Mouse (Mus musculus) liver, postnatal 0 days (tissue): ENCODE data around the gene A030003K21Rik. TPM values are rescaled to one million over a fixed set of nuclear protein-coding genes. Genes with fewer than 3 reads are reported as not detected.
"Not testable (repeated sequence)": the region's sequence is repeated elsewhere in the genome, so short reads cannot be mapped to it uniquely, and the experiment has no call there.

Source experiments
- ATAC-seq: fragments of 200-750 bp; cut with Nextera tagmentation; 2 replicates; pipeline ENCODE4 v1.8.0; 2017; ENCODE audit warnings: mild to moderate bottlenecking, moderate library complexity
- DNase-seq: peaks from one replicate; pipeline ENCODE4 v3.0.0-alpha.2; 2016
- H3K27ac ChIP-seq: fragments of 300-500 bp; sonication (generic); 2 replicates; pipeline ENCODE4 v1.5.1; 2014; ENCODE audit warnings: antibody characterized with exemption, moderate library complexity, mild to moderate bottlenecking, low read depth
- H3K27me3 ChIP-seq: fragments of 300-500 bp; sonication (generic); 2 replicates; pipeline ENCODE4 v1.6.1; 2014; ENCODE audit warnings: low read length, control low read depth, mixed read lengths; ENCODE audit not compliant: insufficient read depth
- H3K36me3 ChIP-seq: fragments of 300-500 bp; sonication (generic); replicated peaks from 2 replicates; pipeline ENCODE4 v1.6.1; 2014; ENCODE audit warnings: mild to moderate bottlenecking, control low read depth, low read length, moderate library complexity, mixed read lengths; ENCODE audit not compliant: insufficient read depth
- H3K4me1 ChIP-seq: fragments of 300-500 bp; sonication (generic); 2 replicates; pipeline ENCODE4 v1.6.1; 2014; ENCODE audit warnings: antibody characterized with exemption, mild to moderate bottlenecking, control low read depth; ENCODE audit not compliant: insufficient read depth
- H3K4me2 ChIP-seq: fragments of 300-500 bp; sonication (generic); 2 replicates; pipeline ENCODE4 v1.6.1; 2014; ENCODE audit warnings: low read depth, mild to moderate bottlenecking, low read length, moderate library complexity, mixed read lengths
- H3K4me3 ChIP-seq: fragments of 300-500 bp; sonication (generic); 2 replicates; pipeline ENCODE4 v1.5.1; 2014; ENCODE audit warnings: low read depth, low read length
- H3K9ac ChIP-seq: fragments of 300-500 bp; sonication (generic); replicated peaks from 2 replicates; pipeline ENCODE4 v1.6.1; 2014; ENCODE audit warnings: mild to moderate bottlenecking, moderate library complexity
- H3K9me3 ChIP-seq: fragments of 300-500 bp; sonication (generic); 2 replicates; pipeline ENCODE4 v1.6.1; 2016; ENCODE audit warnings: mild to moderate bottlenecking, control low read depth, low read length, mixed read lengths
- CTCF ChIP-seq: sonication (generic); IDR thresholded peaks from 2 replicates; pipeline ENCODE4 v1.5.1; 2016; ENCODE audit warnings: antibody characterized with exemption, low read depth
- EP300 ChIP-seq: IDR thresholded peaks from 2 replicates; pipeline ENCODE4 v1.6.1; 2016; ENCODE audit warnings: antibody characterized with exemption, low read depth, mild to moderate bottlenecking
- WGBS: fragments of 180-500 bp; shearing (Covaris S2); extraction: QIAGEN DNeasy Blood & Tissue Kit; methylation state at CpG from one replicate; pipeline ENCODE4 v1.1.7; 2014; ENCODE audit not compliant: insufficient replicate concordance; 5-methylcytosine and 5-hydroxymethylcytosine counted together
- polyA plus RNA-seq: library from polyadenylated mRNA; unstranded; fragments of >200 nt; fragmentation: Nextera tagmentation; extraction: Ambion mirVana; gene quantifications from 2 replicates; pipeline ENCODE4 v1.2.1, GENCODE M21; 2015

The A030003K21Rik gene
- polyA plus RNA-seq, 1 experiment from 2014 or later = not detected

DNA sequence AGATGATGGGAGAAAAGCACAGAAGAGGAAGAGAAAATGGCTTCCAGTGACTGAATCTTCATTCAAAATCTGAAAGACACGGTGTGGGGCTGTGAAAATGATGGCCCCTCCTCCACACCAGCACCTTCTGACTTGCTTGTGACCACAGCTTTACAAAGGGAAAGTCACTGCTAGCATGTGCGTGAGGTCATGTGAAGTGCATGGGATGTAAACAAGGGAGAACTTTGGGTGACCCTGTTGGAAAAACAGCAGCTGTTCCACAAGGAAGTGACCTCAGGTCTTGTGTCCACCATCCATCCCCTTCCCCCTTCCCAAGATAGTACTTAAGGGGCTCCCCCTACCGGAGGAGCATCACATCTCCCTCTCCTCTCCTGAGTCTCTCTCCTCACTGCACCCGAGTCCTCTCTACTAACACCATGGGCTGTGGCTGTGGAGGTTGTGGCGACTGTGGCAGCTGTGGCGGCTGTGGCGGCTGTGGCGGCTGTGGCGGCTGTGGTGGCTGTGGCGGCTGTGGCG is 16.7 kb upstream of the A030003K21Rik start, which contains the start of gene Gm47955:
Gene Gm47955 (plus strand): TSS at position 417 of the 516 bp plus-strand sequence.
- no peak for ATAC-seq

GRCm38 (mm10) chr1:82955913-82956312 is 12.7 kb upstream of the A030003K21Rik start, which contains the start of gene Gm7544:
Gene Gm7544, minus strand, starts transcription at chr1:82956013.
- H3K9ac ChIP-seq, H3K9me3 ChIP-seq, ATAC-seq, H3K4me1 ChIP-seq, H3K36me3 ChIP-seq, H3K27ac ChIP-seq, H3K4me3 ChIP-seq, DNase-seq, H3K4me2 ChIP-seq, H3K27me3 ChIP-seq: not testable (repeated sequence)

More for the DNA sequence above, 16.7 kb upstream of the A030003K21Rik start, which contains the start of gene Gm47955:
- no peaks in the 10 kb centered on the region for H3K27me3 ChIP-seq
- H3K4me2 ChIP-seq = no peak within 1 kb of the TSS
- H3K9me3 ChIP-seq = no peaks in the 10 kb centered on the region
- no peak within 1 kb of the TSS for H3K9ac ChIP-seq
- 71% methylated on average over 7 of the region's 11 CpGs for WGBS
- H3K4me1 ChIP-seq = no peaks in the 10 kb centered on the region
- no peaks in the 10 kb centered on the region for H3K36me3 ChIP-seq
- no peak for TF ChIP-seq CTCF
- no peak for TF ChIP-seq EP300
- no peak for DNase-seq
- no peak within 1 kb of the TSS for H3K27ac ChIP-seq
- no peak within 1 kb of the TSS for H3K4me3 ChIP-seq

- Histone ChIP-seq H3K4me3 (no peak overlapping the region), H3K27ac (no peak overlapping the region), H3K9ac (no peak overlapping the region), H3K4me1 (no peaks in the 10 kb centered on the region), H3K36me3 (no peaks in the 10 kb centered on the region), H3K9me3 (no peaks in the 10 kb centered on the region), H3K4me2 (no peak overlapping the region), H3K27me3 (no peaks in the 10 kb centered on the region)
- no peak for DNase-seq
- no peak for ATAC-seq
- TF ChIP-seq CTCF = no peak
- no peak for TF ChIP-seq EP300
- 74% methylated on average over 2 of the region's 2 CpGs for WGBS
These were observed 5.4 kb upstream of the A030003K21Rik start for GRCm38 (mm10) chr1:82948601-82949000.

GRCm38 (mm10) chr1:82946029-82946428 is 2.8 kb upstream of the A030003K21Rik start:
- ATAC-seq, H3K9me3 ChIP-seq, H3K4me3 ChIP-seq, H3K27ac ChIP-seq, H3K9ac ChIP-seq, DNase-seq, H3K4me1 ChIP-seq, H3K27me3 ChIP-seq, H3K36me3 ChIP-seq, H3K4me2 ChIP-seq: not testable (repeated sequence)
- WGBS = 84% methylated on average over 2 of the region's 2 CpGs

- not testable (repeated sequence) for H3K27ac ChIP-seq, ATAC-seq, H3K27me3 ChIP-seq, DNase-seq, H3K36me3 ChIP-seq, H3K9ac ChIP-seq, H3K4me1 ChIP-seq, H3K4me2 ChIP-seq, H3K4me3 ChIP-seq, H3K9me3 ChIP-seq
- WGBS = 77% methylated on average over 1 of the region's 2 CpGs
These were observed 683 bp downstream of the A030003K21Rik start for GRCm38 (mm10) chr1:82942505-82942904.

- Histone ChIP-seq H3K36me3 (no peaks in the 10 kb centered on the region), H3K9ac (no peak overlapping the region), H3K9me3 (0 out of 2 replicates have a peak, but pooled peaks cover 2% of the 10 kb centered on the region), H3K4me2 (no peak overlapping the region), H3K27me3 (no peaks in the 10 kb centered on the region), H3K4me3 (no peak overlapping the region), H3K4me1 (no peaks in the 10 kb centered on the region), H3K27ac (no peak overlapping the region)
- DNase-seq = no peak
- ATAC-seq = no peak
- TF ChIP-seq CTCF (no peak), EP300 (no peak)
- 76% methylated on average over 5 of the region's 5 CpGs for WGBS
These were observed 4.5 kb downstream of the A030003K21Rik start for GRCm38 (mm10) chr1:82938666-82939065.

- not testable (repeated sequence) for DNase-seq, H3K9me3 ChIP-seq, H3K4me2 ChIP-seq, H3K27me3 ChIP-seq, H3K36me3 ChIP-seq, ATAC-seq, H3K4me1 ChIP-seq, H3K9ac ChIP-seq, H3K27ac ChIP-seq, H3K4me3 ChIP-seq
- WGBS = no CpG with 5 or more reads among the region's 6 CpGs
These were observed 11.9 kb downstream of the A030003K21Rik start, which contains the start of gene Gm6217 for GRCm38 (mm10) chr1:82931326-82931725. Gene Gm6217, minus strand, starts transcription at chr1:82931399.

DNA sequence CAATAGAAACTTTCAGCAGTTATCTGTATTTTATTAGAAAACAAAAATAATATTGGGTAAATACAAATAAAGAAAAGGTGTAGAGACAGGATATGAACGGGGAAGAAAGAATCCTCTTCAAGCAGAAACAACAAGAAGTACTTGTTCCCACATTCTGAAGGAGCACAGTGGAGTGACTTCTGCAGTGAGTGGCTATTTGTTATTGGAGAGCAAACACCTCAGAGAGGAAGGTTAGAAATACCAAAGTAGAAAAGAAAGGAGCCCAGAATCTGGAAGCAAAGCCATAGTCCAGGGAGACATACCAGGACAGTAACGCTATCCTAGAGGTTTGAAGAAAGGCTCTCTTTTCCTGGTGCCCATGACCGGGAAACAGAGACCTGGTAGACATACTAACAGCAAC is 12.6 kb downstream of the A030003K21Rik start:
- H3K36me3 ChIP-seq, H3K9me3 ChIP-seq, H3K27ac ChIP-seq, H3K4me2 ChIP-seq, H3K27me3 ChIP-seq, ATAC-seq, H3K4me1 ChIP-seq, H3K9ac ChIP-seq, DNase-seq, H3K4me3 ChIP-seq: not testable (repeated sequence)
- WGBS = 70% methylated on average over 3 of the region's 3 CpGs
